ENCODE assay signal across 9 mouse cellular contexts in the genomic region with DNA sequence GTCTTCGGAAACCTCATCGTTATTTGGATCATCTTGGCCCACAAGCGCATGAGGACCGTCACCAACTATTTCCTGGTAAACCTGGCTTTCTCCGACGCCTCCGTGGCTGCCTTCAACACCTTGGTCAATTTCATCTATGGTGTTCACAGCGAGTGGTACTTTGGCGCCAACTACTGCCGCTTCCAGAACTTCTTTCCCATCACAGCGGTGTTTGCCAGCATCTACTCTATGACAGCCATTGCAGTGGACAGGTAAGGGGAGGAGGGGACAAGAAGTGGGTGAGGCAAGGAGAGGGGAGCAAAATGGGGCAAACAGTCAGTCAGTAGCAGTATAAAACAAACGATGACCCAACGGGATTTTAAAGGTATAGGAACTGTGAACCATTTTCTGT. TPM values are rescaled to one million over a fixed set of nuclear protein-coding genes. Genes with fewer than 3 reads are reported as not detected.
A peak's percentile ranks its signal among the peaks of the same experiment; 100 is the strongest.
DNase-seq lines count a peak whose midpoint lies in the region; ATAC-seq and TF ChIP-seq lines count a peak whose summit lies in the region.
"Had no signal": no experiment of that assay in that cellular context is flagged by ENCODE, and none has a peak within 500 bp of the region (broad histone marks: within the 10 kb centered on the region; RNA-seq: fewer than 3 reads in every experiment).

No protein-coding gene starts in this region.

- no peaks in the 10 kb centered on the region for H3K27me3 ChIP-seq in kidney, postnatal 0 days (ENCODE audit: insufficient read depth, low read length)
- H3K27me3 ChIP-seq in hindbrain, embryonic 13.5 days = peaks cover 16% of the 10 kb centered on the region
- no peaks in the 10 kb centered on the region for H3K27me3 ChIP-seq in midbrain, embryonic 16.5 days (ENCODE audit: control insufficient read depth, insufficient read depth, low read depth, low read length)

- H3K36me3 ChIP-seq in kidney, postnatal 0 days (ENCODE audit: insufficient read depth, low read length) = no peaks in the 10 kb centered on the region
- no peaks in the 10 kb centered on the region for H3K36me3 ChIP-seq in hindbrain, embryonic 13.5 days
- no peaks in the 10 kb centered on the region for H3K36me3 ChIP-seq in midbrain, embryonic 16.5 days (ENCODE audit: control insufficient read depth, insufficient read depth, low read length)

- no peak for TF ChIP-seq POLR2A in cortical plate, adult 2 months (IDR thresholded peaks at IDR 0.05; ENCODE audit: extremely low read depth, insufficient read depth, low read length)

- peak; percentile 27; the same call in 1 of the 2 replicates for TF ChIP-seq CTCF in kidney, postnatal 0 days (IDR thresholded peaks at IDR 0.05; ENCODE audit: low read depth)
- TF ChIP-seq CTCF in cortical plate, adult 2 months (IDR thresholded peaks at IDR 0.05; ENCODE audit: extremely low read depth, insufficient read depth, low read length) = no peak

- peak overlapping the region; percentile 37 for H3K4me3 ChIP-seq in kidney, postnatal 0 days (replicated peaks; ENCODE audit: low read depth, low read length)
- H3K4me3 ChIP-seq in cortical plate, adult 2 months (ENCODE audit: insufficient read depth, low read length) = peak overlapping the region; percentile 10; the same call in 1 of the 2 replicates
- H3K4me3 ChIP-seq in hindbrain, embryonic 13.5 days = peak overlapping the region; percentile 52
- H3K4me3 ChIP-seq in midbrain, embryonic 16.5 days (ENCODE audit: low read depth, low read length) = peak overlapping the region; percentile 60
- H3K4me3 ChIP-seq: erythroblast, embryonic 14.5 days had no signal

- H3K27ac ChIP-seq in kidney, postnatal 0 days = no peak overlapping the region
- no peak overlapping the region for H3K27ac ChIP-seq in cortical plate, adult 2 months (ENCODE audit: insufficient read depth, low read length)
- no peak overlapping the region for H3K27ac ChIP-seq in hindbrain, embryonic 13.5 days
- no peak overlapping the region for H3K27ac ChIP-seq in midbrain, embryonic 16.5 days (ENCODE audit: low read length)

- DNase-seq in kidney, postnatal 0 days (ENCODE audit: low spot score) = peak; percentile 34
- no peak for DNase-seq in kidney, adult 18-20 months
- no peak for DNase-seq in urinary bladder, adult 2 months (ENCODE audit: low spot score)
- no peak for DNase-seq in urinary bladder, postnatal 36 days (ENCODE audit: low spot score in 2 of 2)
- DNase-seq in ovary, postnatal 36 days (ENCODE audit: low spot score) = no peak

- H3K9me3 ChIP-seq in kidney, postnatal 0 days (replicated peaks; ENCODE audit: low read length) = no peaks in the 10 kb centered on the region
- H3K9me3 ChIP-seq in hindbrain, embryonic 13.5 days = no peaks in the 10 kb centered on the region
- no peaks in the 10 kb centered on the region for H3K9me3 ChIP-seq in midbrain, embryonic 16.5 days (replicated peaks; ENCODE audit: control insufficient read depth, low read length, poor library complexity, severe bottlenecking)

- H3K4me1 ChIP-seq in kidney, postnatal 0 days (replicated peaks; ENCODE audit: insufficient read depth, low read length) = no peaks in the 10 kb centered on the region
- no peaks in the 10 kb centered on the region for H3K4me1 ChIP-seq in cortical plate, adult 2 months (ENCODE audit: control insufficient read depth, insufficient read depth, low read length)
- H3K4me1 ChIP-seq in hindbrain, embryonic 13.5 days (replicated peaks) = peaks cover 12% of the 10 kb centered on the region
- H3K4me1 ChIP-seq in midbrain, embryonic 16.5 days (ENCODE audit: control insufficient read depth, insufficient read depth, low read length) = peaks cover 7% of the 10 kb centered on the region

- peak; percentile 5; the same call in 1 of the 2 replicates for ATAC-seq in kidney, postnatal 0 days (replicated peaks; ENCODE audit: low FRiP score, low read depth)
- peak; percentile 73; the same call in 1 of the 2 replicates for ATAC-seq in hindbrain, embryonic 13.5 days (ENCODE audit: low FRiP score)
- peak; percentile 85 for ATAC-seq in midbrain, embryonic 16.5 days

- 9% methylated on average over 13 of the region's 13 CpGs for WGBS in kidney, postnatal 0 days
- 13% methylated on average over 13 of the region's 13 CpGs for WGBS in hindbrain, embryonic 13.5 days
- WGBS in midbrain, embryonic 16.5 days = 14% methylated on average over 13 of the region's 13 CpGs

- H3K9ac ChIP-seq in kidney, postnatal 0 days (ENCODE audit: low read depth, low read length) = 0 out of 2 replicates have a peak overlapping the region, but pooled peaks have one; percentile 27
- peak overlapping the region; percentile 72; the same call in 1 of the 2 replicates for H3K9ac ChIP-seq in hindbrain, embryonic 13.5 days
- peak overlapping the region; percentile 63 for H3K9ac ChIP-seq in midbrain, embryonic 16.5 days (ENCODE audit: low read depth, low read length)

- peak overlapping the region; percentile 76 for H3K4me2 ChIP-seq in kidney, postnatal 0 days (ENCODE audit: low read length)
- H3K4me2 ChIP-seq in hindbrain, embryonic 13.5 days = peak overlapping the region; percentile 97
- peak overlapping the region; percentile 99 for H3K4me2 ChIP-seq in midbrain, embryonic 16.5 days (ENCODE audit: low read length)

RNA-seq across cellular contexts. Expression of a gene that starts 0.7 kb away (rescaled TPM):
- polyA plus RNA-seq in kidney, postnatal 0 days (2015; fragmentation: Nextera tagmentation; extraction: Ambion mirVana) = 1.5 and 1.6 TPM in 2 replicates
- 0.68 and 0.79 TPM in 2 replicates for polyA plus RNA-seq in cortical plate, adult 2 months (2012; rRNA removed)
- polyA plus RNA-seq in hindbrain, embryonic 13.5 days (2015; fragmentation: Nextera tagmentation; extraction: Ambion mirVana) = 3.6 and 4.2 TPM in 2 replicates
- polyA plus RNA-seq in midbrain, embryonic 16.5 days (2015; fragmentation: Nextera tagmentation; extraction: Ambion mirVana) = 4.2 and 6.4 TPM in 2 replicates
- 0.22 and 0.28 TPM in 2 replicates for polyA plus RNA-seq in urinary bladder, adult 2 months (2012; rRNA removed)
- polyA plus RNA-seq: erythroblast, embryonic 14.5 days had no signal

Comparison
In these comparisons a context has a peak if more than half of its experiments do, and no peak if none do; other contexts are left out.
1. ATAC-seq: peak in every context shown above with its lines; median percentile 85 in midbrain, embryonic 16.5 days; 73 in hindbrain, embryonic 13.5 days; 5 in kidney, postnatal 0 days.
2. H3K4me3 ChIP-seq: peak in every context shown above with its lines; median percentile 60 in midbrain, embryonic 16.5 days; 52 in hindbrain, embryonic 13.5 days; 37 in kidney, postnatal 0 days; 10 in cortical plate, adult 2 months.